Mouse (Mus musculus) thymus, adult 2 months (tissue): ENCODE measurements around the gene Actn1. TPM values are rescaled to one million over a fixed set of nuclear protein-coding genes. Genes with fewer than 3 reads are reported as not detected.

Experiments
- DNase-seq: peaks from one replicate; pipeline ENCODE4 v3.0.0; 2021
- H3K27ac ChIP-seq: fragments of 200-500 bp; 2 replicates; pipeline ENCODE4 v1.5.1; 2012; ENCODE audit warnings: low read length, control low read depth; ENCODE audit not compliant: control insufficient read depth, insufficient read depth
- H3K27me3 ChIP-seq: fragments of 200-500 bp; 2 replicates; pipeline ENCODE4 v1.6.1; 2012; ENCODE audit warnings: mild to moderate bottlenecking, low read length, moderate library complexity, mixed read lengths; ENCODE audit not compliant: control insufficient read depth, insufficient read depth
- H3K36me3 ChIP-seq: fragments of 200-500 bp; 2 replicates; pipeline ENCODE4 v1.6.1; 2012; ENCODE audit warnings: mild to moderate bottlenecking, low read length, moderate library complexity; ENCODE audit not compliant: control insufficient read depth, insufficient read depth
- H3K4me1 ChIP-seq: fragments of 200-500 bp; replicated peaks from 2 replicates; pipeline ENCODE4 v1.6.1; 2012; ENCODE audit warnings: low read length; ENCODE audit not compliant: control insufficient read depth, insufficient read depth
- H3K4me3 ChIP-seq: fragments of 200-500 bp; 2 replicates; pipeline ENCODE4 v1.5.1; 2012; ENCODE audit warnings: mild to moderate bottlenecking, low read length, control low read depth, moderate library complexity; ENCODE audit not compliant: control insufficient read depth, insufficient read depth
- CTCF ChIP-seq: fragments of 200-500 bp; IDR thresholded peaks from 2 replicates; pipeline ENCODE4 v1.5.1; 2012; ENCODE audit warnings: mild to moderate bottlenecking, control low read depth, low read length, moderate library complexity, borderline replicate concordance; ENCODE audit not compliant: control insufficient read depth, poor library complexity, insufficient read depth; ENCODE audit errors: extremely low read depth
- POLR2A ChIP-seq: fragments of 200-500 bp; IDR thresholded peaks from 2 replicates; pipeline ENCODE4 v1.6.1; 2012; ENCODE audit warnings: mild to moderate bottlenecking, low read length, control low read depth, moderate library complexity; ENCODE audit not compliant: control insufficient read depth, poor library complexity, insufficient read depth; ENCODE audit errors: extremely low read depth
- WGBS: fragments of 180-500 bp; shearing (Covaris S2); methylation state at CpG from one replicate; pipeline ENCODE4 v1.1.7; 2018; 5-methylcytosine and 5-hydroxymethylcytosine counted together
- polyA plus RNA-seq: library from polyadenylated mRNA; depleted of rRNA; stranded (reverse); fragments of >200 nt; gene quantifications from 2 replicates; pipeline ENCODE4 v1.2.3, GENCODE M21; 2012

The Actn1 gene
- polyA plus RNA-seq, 1 experiment: 153 TPM

- Histone ChIP-seq H3K27ac (no peak overlapping the region), H3K36me3 (no peaks in the 10 kb centered on the region), H3K4me1 (peaks cover 35% of the 10 kb centered on the region), H3K4me3 (no peak overlapping the region), H3K27me3 (no peaks in the 10 kb centered on the region)
- DNase-seq: peak; percentile 30
- TF ChIP-seq POLR2A (no peak), CTCF (no peak)
- 11% methylated on average over 1 of the region's 1 CpGs for WGBS
Observed at GRCm38 (mm10) chr12:80235295-80235694, 24.9 kb downstream of the Actn1 start.

GRCm38 (mm10) chr12:80234226-80234625, 25.9 kb downstream of the Actn1 start:
- Histone ChIP-seq H3K27ac (no peak overlapping the region), H3K4me3 (no peak overlapping the region), H3K27me3 (no peaks in the 10 kb centered on the region), H3K4me1 (peaks cover 45% of the 10 kb centered on the region), H3K36me3 (no peaks in the 10 kb centered on the region)
- TF ChIP-seq CTCF (no peak), POLR2A (no peak)
- DNase-seq: no peak
- WGBS: 95% methylated on average over 3 of the region's 3 CpGs

- Histone ChIP-seq H3K4me3 (no peak overlapping the region), H3K36me3 (no peaks in the 10 kb centered on the region), H3K27me3 (no peaks in the 10 kb centered on the region), H3K4me1 (peaks cover 55% of the 10 kb centered on the region), H3K27ac (no peak overlapping the region)
- no peak for DNase-seq
- WGBS: 96% methylated on average over 4 of the region's 4 CpGs
- TF ChIP-seq CTCF: no peak
- no peak for TF ChIP-seq POLR2A
Observed at GRCm38 (mm10) chr12:80232840-80233218, 27.3 kb downstream of the Actn1 start.

- TF ChIP-seq CTCF: no peak
- H3K4me3 ChIP-seq: no peak overlapping the region
- H3K27ac ChIP-seq: no peak overlapping the region
- WGBS: 92% methylated on average over 9 of the region's 9 CpGs
- no peaks in the 10 kb centered on the region for H3K27me3 ChIP-seq
- H3K36me3 ChIP-seq: no peaks in the 10 kb centered on the region
- H3K4me1 ChIP-seq: peaks cover 58% of the 10 kb centered on the region
- DNase-seq: no peak
Observed at GRCm38 (mm10) chr12:80232076-80232839, 27.9 kb downstream of the Actn1 start.

- Histone ChIP-seq H3K4me1 (peaks cover 59% of the 10 kb centered on the region), H3K27ac (peak overlapping the region; percentile 58; the same call in 1 of the 2 replicates), H3K27me3 (no peaks in the 10 kb centered on the region), H3K36me3 (no peaks in the 10 kb centered on the region), H3K4me3 (no peak overlapping the region)
- TF ChIP-seq CTCF (no peak), POLR2A (no peak)
- no peak for DNase-seq
- 7% methylated on average over 5 of the region's 5 CpGs for WGBS
Observed at GRCm38 (mm10) chr12:80231317-80231716, 28.9 kb downstream of the Actn1 start.

- DNase-seq: no peak
- Histone ChIP-seq H3K27me3 (no peaks in the 10 kb centered on the region), H3K4me1 (peaks cover 61% of the 10 kb centered on the region), H3K36me3 (no peaks in the 10 kb centered on the region), H3K27ac (peak overlapping the region; percentile 25; the same call in 1 of the 2 replicates), H3K4me3 (no peak overlapping the region)
- 76% methylated on average over 5 of the region's 5 CpGs for WGBS
- TF ChIP-seq POLR2A: no peak
- TF ChIP-seq CTCF: no peak
Observed at GRCm38 (mm10) chr12:80230854-80231253, 29.3 kb downstream of the Actn1 start.

- no peaks in the 10 kb centered on the region for H3K36me3 ChIP-seq
- H3K27ac ChIP-seq: peak overlapping the region; percentile 18; the same call in 1 of the 2 replicates
- H3K27me3 ChIP-seq: no peaks in the 10 kb centered on the region
- H3K4me3 ChIP-seq: no peak overlapping the region
- 16% methylated on average over 10 of the region's 10 CpGs for WGBS
- TF ChIP-seq CTCF: no peak
- TF ChIP-seq POLR2A: no peak
- H3K4me1 ChIP-seq: peaks cover 55% of the 10 kb centered on the region
- no peak for DNase-seq
Observed at GRCm38 (mm10) chr12:80230111-80230700, 30.0 kb downstream of the Actn1 start.
